Mouse (Mus musculus): ENCODE data around the gene Lipo3. TPM values are rescaled to one million over a fixed set of nuclear protein-coding genes. Genes with fewer than 3 reads are reported as not detected.

Gene Lipo3
- 3.3 TPM for polyA plus RNA-seq (2015; fragmentation: Illumina TruSeq; extraction: RNeasy Lipid Tissue Mini Kit (QIAGEN cat#74804); ENCODE audit: insufficient read depth, low read depth, low replicate concordance)

DNA sequence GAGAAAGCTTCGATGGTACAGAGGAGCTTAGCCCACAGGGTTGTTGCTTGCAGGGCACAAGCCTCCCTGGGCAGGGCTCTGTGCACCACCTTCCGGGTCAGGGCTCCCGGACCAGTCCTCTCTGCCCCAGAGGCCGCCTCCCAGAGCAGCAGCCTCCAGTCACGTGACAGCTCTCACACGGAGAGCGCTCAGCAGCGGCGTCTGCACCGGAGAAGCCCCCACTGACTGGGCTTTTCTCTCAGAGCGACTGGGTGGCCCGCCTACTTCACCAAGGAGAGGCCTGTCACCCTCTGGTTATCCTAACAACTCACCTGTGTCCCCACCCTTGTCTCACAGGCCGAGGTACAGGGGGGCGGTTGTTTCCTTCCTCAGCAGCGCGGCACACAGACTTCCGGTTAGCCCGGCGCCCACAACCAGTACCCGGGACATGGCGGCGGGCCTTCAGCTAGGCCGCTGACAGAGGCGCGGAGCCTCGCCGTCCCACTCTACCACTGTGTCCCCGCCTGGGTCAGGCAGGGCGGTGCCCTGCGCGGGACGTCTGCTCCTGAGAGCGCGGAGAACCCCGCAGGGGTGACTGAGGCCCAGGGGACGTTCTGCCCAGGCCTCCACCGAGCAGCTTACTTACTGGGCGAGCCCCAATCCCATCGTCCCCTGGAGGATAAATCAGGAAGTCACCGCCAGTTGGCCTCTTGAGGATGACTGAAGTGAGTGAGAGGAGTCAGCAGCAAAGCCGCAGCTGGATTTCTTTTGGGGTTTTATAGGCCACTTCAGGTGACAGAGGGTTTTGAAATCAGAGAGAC is at the start of gene Lipo3:
Gene Lipo3, minus strand, starts transcription at position 665 of the 800 bp plus-strand sequence.

DNA sequence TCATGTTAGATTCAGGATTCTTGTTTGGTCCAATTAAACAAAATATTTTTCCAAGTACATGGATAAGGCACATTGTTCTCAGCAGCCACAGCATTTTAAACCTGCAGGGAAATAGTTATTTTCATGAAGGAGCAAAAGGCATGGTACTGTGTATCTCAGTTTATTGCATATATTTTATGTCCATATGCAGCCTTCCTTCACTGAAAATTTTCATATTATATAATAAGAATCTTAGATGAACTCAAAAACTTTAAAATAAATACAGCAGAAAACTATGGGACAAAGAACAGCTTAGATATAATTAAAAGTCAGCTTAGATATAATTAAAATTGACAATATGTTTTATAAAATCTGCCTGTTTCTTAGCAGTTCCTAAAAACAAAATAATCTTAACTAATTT is 25.6 kb upstream of the Lipo3 start, which contains the start of gene Lipo1:
Gene Lipo1, minus strand, starts transcription at position 101 of the 400 bp plus-strand sequence.

DNA sequence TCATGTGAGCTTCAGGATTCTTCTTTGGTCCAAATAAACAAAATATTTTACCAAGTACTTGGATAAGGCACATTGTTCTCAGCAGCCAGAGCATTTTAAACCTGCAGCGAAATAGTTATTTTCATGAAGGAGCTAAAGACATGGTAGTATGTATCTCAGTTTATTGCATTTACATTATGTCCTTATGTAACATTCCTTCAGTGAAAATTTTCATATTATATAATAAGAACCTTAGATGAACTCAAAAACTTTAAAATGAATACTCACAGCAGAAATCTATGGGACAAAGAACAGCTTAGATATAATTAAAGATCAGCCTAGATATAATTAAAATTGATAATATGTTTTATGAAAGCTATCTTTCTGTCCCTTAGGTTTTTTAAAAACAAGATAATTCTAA is 10.5 kb downstream of the Lipo3 start, which contains the start of gene Lipo2:
Gene Lipo2, minus strand, starts transcription at position 101 of the 400 bp plus-strand sequence.

DNA sequence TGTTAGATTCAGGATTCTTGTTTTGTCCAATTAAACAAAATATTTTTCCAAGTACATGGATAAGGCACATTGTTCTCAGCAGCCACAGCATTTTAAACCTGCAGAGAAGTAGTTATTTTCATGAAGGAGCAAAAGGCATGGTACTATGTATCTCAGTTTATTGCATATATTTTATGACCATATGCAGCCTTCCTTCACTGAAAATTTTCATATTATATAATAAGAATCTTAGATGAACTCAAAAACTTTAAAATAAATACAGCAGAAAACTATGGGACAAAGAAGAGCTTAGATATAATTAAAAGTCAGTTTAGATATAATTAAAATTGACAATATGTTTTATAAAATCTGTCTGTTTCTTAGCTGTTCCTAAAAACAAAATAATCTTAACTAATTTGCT is 136.6 kb downstream of the Lipo3 start, which contains the start of gene Gm8978:
Gene Gm8978, minus strand, starts transcription at position 101 of the 400 bp plus-strand sequence.

DNA sequence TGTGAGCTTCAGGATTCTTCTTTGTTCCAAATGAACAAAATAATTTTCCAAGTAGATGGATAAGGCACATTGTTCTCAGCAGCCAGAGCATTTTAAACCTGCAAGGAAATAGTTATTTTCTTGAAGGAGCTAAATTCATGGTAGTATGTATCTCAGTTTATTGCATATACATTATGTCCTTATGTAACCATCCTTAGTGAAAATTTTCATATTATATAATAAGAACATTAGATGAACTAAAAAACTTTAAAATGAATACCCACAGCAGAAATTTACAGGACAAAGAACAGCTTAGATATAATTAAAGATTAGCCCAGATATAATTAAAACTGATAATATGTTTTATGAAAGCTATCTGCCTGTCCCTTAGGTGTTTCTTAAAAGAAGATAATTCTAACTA is 244.1 kb downstream of the Lipo3 start, which contains the start of gene Lipo4:
Gene Lipo4, minus strand, starts transcription at position 101 of the 400 bp plus-strand sequence.

Other genes with a start within 250 kb of the Lipo3 start
- not detected for gene Lipo4, start 244.2 kb downstream of the Lipo3 start, polyA plus RNA-seq (2015; fragmentation: Illumina TruSeq; extraction: RNeasy Lipid Tissue Mini Kit (QIAGEN cat#74804); ENCODE audit: insufficient read depth, low read depth, low replicate concordance)
- not detected for gene Gm8978, start 136.7 kb downstream of the Lipo3 start, polyA plus RNA-seq (2015; fragmentation: Illumina TruSeq; extraction: RNeasy Lipid Tissue Mini Kit (QIAGEN cat#74804); ENCODE audit: insufficient read depth, low read depth, low replicate concordance)
- gene Lipo2, start 10.6 kb downstream of the Lipo3 start, polyA plus RNA-seq (2015; fragmentation: Illumina TruSeq; extraction: RNeasy Lipid Tissue Mini Kit (QIAGEN cat#74804); ENCODE audit: insufficient read depth, low read depth, low replicate concordance), result not detected
- gene Lipo1, start 25.5 kb upstream of the Lipo3 start, polyA plus RNA-seq (2015; fragmentation: Illumina TruSeq; extraction: RNeasy Lipid Tissue Mini Kit (QIAGEN cat#74804); ENCODE audit: insufficient read depth, low read depth, low replicate concordance), result not detected
- not detected for gene Lipf, start 199.2 kb upstream of the Lipo3 start, polyA plus RNA-seq (2015; fragmentation: Illumina TruSeq; extraction: RNeasy Lipid Tissue Mini Kit (QIAGEN cat#74804); ENCODE audit: insufficient read depth, low read depth, low replicate concordance)
- gene Lipk, start 246.3 kb upstream of the Lipo3 start, polyA plus RNA-seq (2015; fragmentation: Illumina TruSeq; extraction: RNeasy Lipid Tissue Mini Kit (QIAGEN cat#74804); ENCODE audit: insufficient read depth, low read depth, low replicate concordance), result not detected